Mouse (Mus musculus): Measurements from ENCODE around the gene Psg22.
"Not testable (repeated sequence)": the region's sequence is repeated elsewhere in the genome, so short reads cannot be mapped to it uniquely, and the experiment has no call there.

Gene Psg22

DNA sequence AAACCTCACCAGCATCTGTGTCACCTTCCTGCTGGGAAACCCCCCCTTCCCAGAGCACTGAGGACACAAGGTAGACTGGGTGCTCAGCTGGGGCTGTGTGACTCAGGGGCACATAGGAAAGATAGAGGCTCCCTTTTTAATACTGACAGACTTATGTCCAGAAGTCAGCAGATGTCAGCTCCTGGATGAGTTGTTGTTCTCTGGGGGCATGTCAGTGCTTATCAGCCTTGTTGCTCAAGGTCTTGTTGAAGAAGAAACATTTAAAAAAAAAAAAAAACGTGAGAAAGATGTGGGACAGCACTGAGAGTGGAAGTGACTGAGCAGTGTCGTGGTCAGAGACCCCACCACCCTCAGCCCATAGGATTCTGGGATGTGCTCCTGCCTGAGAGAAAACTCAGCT lies at the start of gene Psg22:
Gene Psg22, plus strand, starts transcription at position 301 of the 400 bp plus-strand sequence.
- DNase-seq (ENCODE audit: low spot score in 2 of 2), result no peak

DNA sequence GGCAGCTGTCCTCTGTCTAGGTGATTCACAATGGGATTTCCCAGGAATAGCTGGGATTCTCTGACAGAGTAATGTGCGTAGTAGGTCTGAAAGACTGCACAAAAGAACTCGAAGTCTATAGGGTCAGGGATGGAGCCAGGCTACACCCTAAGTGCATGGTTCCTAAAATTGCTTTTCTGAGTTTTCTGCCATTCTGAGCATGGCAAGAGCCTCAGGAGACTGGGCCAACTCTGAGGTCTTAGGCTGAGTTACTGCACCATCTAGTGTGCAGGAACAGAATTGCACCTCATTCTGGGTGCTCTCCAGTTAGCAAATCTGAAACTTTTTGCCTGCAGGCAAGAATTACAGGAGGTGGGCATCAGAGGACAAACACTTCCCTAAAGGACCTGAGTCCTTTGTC lies 38.1 kb upstream of the Psg22 start:
- peak in 1 of 2 experiments; percentile 5 for DNase-seq (ENCODE audit: low spot score in 2 of 2)

DNA sequence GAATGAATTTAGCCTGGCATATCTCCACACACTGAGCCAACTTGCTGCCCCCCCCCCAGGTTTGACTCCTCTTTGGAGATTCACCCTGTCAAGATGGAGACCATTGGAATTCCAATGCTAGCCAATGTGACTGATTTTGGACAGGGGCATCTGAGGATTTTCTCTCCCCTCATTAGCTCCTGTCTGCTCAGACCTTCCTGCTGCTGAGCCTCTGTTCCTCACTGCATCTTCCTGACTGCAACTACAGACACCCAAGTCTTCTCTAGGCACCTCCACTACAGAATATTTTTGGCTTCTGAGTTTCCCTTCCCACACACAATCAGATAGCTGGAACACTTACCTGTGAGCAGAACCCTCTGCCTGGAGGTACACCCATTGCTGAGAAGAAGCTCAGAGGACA lies 32.3 kb upstream of the Psg22 start:
- DNase-seq (ENCODE audit: low spot score in 2 of 2), result no peak

DNA sequence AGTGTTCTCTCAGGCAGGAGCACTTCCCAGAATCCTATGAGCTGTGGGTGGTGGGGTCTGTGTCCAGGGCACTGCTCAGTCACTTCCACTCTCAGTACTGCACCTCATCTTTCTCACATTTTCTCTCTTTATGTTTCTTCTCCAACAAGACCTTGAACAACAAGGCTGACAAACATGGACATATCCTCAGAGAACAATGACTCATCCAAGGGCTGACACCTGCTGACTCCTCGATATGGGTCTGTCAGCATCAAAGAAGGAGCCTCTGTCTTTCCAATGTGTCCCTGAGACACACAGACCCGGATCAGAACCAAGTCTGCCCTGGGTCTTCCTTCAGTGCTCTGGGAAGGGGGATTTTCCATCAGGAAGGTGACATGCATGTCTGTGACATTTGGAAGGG lies 31.8 kb upstream of the Psg22 start, which contains the start of gene Psg20:
Gene Psg20, minus strand, starts transcription at position 101 of the 400 bp plus-strand sequence.
- DNase-seq (ENCODE audit: low spot score in 2 of 2), result no peak

DNA sequence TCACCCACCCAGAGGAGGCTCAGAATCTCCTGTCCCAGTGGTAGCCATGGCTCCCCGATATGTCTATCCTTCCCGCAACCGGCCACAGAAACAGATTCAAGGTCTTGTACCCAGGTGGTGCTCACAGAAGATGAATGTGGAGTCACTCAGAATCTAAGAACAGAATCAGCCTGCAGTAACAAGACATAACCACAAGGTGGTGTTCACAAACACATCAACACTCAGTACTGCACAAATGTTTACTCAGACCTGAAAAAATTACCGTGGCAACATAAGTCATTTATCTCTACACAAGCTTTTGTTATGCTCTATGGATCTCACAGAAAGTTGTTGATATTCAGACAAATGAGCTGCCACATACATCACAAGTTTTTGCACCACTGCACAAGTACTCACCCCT lies 7.6 kb upstream of the Psg22 start:
- not testable (repeated sequence) for DNase-seq (ENCODE audit: low spot score in 2 of 2)

DNA sequence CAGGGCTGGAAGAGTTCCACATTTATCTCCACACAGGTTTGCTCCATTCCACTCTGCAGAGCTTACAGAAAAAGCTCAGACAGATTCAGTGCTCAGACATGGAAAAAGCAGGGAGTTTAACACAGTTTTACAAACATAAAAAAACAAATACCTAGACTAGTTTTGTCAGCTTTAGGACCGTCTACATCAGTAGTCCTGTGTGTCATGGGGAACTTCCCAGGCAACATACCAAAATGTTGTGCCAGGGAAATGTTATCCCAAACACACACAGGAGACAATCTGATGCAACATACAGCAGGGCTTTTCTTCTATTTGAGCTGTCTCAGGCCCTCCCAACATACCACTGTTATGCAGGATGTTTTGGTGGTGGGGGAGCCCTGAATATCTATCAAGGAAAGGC lies 7.0 kb upstream of the Psg22 start:
- DNase-seq (ENCODE audit: low spot score in 2 of 2), result no peak

DNA sequence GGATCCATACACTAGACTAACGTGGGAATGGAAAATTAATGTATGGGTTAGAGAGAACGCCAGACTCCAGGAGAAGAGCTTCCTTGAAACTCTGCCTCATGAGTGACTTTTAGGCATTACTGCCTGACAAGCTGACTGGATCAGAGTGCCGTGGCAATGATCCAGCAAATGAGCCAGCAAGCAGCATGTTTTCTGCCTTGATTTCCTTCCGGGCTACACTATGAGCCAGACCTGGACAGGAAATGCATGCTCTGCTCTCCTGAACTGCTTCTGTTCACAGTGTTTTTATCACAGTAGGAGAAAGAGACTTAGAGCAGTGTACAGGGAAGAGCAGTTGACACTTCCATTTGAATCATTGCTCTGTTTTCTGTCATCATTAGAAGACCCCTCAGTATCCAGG lies 2.3 kb upstream of the Psg22 start:
- DNase-seq (ENCODE audit: low spot score in 2 of 2), result no peak

DNA sequence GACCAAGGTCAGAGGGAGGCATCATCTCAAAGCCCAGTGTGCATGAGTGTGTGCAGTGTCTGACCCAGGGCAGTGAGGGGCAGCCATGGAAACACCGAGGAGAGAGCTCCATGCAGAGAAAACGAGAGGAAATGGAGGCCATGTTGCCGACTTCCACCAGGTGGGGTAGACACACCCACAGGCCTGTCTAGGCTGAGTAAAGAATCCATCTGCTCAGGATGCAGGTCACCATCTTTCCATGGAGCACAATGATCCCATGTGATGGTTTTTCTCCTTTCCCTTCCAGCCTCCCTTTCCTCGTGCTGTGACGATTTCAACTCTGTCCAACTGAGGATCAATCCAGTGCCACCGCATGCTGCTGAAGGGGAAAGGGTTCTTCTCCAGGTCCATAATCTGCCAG lies 6.1 kb downstream of the Psg22 start:
- no peak for DNase-seq (ENCODE audit: low spot score in 2 of 2)

DNA sequence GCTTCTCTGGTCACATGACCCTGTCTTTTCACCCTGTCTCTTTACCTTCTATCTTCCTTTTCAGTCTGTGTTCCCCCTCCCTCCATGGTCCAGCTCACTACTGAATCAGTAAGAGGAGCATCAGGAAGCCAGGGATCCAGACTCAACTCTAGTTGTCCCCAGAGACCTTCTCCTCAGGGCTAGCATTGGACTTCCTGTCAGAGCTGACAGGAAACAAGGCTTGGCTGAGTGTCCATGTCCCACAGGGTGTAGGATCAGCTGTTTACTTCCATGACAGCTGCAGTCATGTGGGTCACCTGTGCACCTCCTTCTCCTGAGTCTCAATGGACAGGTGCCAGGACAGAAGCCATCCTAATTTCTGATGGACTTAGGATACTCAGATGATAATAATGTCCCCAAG lies 8.0 kb downstream of the Psg22 start:
- not testable (repeated sequence) for DNase-seq (ENCODE audit: low spot score in 2 of 2)

DNA sequence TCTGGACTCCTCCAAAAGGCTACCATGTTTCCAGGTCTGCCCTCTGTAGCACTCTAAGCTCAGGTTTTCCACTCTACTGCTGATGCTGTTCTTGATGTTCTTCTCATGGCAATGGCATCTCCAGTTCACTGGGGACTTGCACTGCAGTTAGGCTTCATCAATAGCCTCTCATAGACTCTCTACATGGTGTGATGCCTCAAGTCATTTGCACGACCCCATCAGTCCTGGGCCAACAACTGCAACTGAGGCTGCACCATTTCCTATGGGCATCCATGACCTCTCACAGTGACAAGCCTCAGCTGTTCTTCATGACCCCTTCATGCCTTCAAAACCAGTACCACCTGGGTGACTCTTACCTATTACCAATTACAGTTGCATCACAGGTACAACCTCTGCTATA lies 10.5 kb downstream of the Psg22 start:
- no peak for DNase-seq (ENCODE audit: low spot score in 2 of 2)

DNA sequence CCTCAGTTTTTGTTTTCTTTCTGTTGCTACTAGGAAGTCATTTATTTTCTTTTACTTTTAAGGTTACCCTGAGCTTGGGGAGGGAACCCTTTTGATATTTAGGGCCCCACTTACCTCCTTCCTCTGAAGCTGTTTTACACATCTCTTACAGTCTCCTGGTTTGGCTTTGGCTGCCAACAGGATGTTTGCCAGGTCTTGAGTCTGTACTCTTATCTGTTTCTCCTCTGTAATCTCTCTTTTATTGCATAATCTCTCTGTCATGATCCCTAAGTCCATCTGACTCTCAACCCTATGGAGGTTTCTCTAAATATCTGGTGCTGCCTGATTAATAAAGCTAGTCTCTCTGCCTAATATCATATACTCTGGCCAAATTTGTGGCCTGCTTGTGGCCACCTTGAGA lies 15.2 kb downstream of the Psg22 start:
- no peak for DNase-seq (ENCODE audit: low spot score in 2 of 2)

DNA sequence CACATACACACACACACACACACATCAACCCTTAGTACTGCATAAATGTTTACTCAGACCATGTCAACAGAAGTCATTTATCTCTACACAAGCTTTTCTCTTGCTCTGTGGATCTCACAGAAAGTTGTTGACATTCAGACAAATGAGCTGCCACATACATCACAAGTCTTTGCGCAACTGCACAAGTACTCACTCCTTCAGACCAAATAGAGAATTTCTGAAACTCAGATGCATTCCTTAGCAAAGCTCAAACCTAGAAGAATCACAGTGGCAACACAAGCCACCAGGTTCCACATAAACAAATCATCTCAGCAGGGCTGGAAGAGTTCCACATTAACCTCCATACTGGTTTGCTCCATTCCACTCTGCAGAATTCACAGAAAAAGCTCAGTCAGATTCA lies 16.6 kb downstream of the Psg22 start:
- no peak for DNase-seq (ENCODE audit: low spot score in 2 of 2)

DNA sequence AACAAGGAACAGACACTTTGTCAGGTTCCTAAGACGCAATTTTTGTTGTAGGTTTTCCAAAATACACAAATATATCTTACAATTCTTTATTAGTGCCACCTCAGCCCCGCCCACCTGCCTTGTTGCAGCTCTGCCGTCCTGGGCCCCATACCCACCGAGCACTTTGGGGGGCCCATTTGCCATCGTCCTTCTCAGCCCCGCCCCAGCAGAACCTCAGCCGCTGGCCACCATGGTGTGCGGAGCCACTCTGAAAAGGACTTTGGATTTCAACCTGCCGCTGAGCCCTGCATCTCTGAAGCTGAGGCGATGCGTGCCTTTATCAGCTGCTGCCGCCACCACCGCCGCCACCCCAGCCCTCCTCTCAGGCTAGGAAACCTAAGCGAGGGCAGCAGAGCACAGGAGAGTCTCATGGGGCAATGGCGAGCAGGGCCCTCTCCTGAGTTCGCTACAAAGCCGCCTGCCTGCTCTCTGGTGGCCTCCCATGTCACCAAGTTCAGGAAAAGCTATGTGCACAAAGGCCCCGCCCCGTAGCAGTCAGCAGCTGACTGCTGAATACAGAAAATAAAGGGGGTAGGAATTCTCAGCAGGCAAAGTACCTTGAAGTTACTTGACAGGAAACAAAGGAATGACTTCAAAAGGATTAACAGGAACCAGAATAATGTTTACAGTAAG lies 28.4 kb downstream of the Psg22 start:
- DNase-seq (ENCODE audit: low spot score in 2 of 2), result no peak

DNA sequence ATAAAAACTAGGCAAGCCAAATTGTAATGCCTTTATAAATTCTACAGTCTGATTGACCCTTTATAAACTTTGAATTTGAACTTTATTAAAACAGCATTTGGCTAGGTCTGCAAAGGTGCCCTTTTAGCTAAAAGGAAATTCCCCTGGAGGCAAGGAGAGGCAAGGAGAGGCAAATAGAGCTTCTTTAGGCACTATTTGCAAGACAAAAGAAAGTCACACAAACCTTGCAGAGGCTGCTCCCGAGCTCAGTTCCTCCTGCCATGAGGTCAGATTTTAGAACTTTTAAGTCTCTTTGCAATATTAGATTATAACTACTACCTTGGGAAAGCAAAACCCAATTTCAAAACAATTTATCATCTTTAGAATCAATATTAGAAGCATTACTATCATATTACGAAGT lies 29.5 kb downstream of the Psg22 start:
- not testable (repeated sequence) for DNase-seq (ENCODE audit: low spot score in 2 of 2)

DNA sequence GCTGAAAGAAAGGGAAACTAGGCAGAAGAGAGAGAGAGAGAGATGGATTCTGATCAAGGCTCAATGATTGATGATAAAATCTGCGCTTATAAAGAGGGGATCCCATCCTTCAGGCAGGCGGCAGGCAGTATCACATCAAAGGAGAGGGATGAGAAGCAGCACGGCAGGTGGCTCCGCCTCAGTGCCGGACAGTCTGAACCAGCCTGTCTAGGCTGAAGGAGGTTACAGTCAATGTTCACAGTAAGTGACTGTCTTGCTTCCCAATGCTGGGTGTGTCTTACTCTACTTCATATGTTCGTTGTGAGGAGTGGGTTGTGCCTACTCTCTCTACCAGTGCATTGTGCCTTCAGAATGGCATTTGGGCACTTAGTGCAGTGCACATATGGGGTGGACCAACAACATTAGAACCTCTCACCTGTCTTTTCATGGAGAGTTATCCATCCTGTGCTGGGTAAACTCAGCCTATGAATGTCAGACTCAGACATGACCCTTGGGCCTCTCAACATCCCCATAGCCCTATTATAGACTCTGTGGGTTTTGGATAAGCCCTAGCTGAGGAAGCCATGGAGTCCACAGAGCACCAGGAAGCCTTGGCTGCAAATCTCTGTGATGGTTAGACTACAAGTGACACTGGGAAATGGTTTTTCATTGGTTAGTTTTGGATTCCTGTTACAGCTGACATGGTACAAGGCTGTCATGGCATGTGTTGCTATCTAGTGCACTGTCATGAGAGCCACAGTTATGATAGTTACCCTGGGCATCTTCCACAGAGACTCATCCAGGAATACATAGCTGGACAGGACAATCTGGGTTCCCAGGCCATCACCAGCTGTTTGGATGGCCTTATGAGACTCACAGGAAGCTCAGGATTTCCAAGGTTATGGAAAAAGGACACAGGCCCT lies 31.4 kb downstream of the Psg22 start:
- no peak for DNase-seq (ENCODE audit: low spot score in 2 of 2)

DNA sequence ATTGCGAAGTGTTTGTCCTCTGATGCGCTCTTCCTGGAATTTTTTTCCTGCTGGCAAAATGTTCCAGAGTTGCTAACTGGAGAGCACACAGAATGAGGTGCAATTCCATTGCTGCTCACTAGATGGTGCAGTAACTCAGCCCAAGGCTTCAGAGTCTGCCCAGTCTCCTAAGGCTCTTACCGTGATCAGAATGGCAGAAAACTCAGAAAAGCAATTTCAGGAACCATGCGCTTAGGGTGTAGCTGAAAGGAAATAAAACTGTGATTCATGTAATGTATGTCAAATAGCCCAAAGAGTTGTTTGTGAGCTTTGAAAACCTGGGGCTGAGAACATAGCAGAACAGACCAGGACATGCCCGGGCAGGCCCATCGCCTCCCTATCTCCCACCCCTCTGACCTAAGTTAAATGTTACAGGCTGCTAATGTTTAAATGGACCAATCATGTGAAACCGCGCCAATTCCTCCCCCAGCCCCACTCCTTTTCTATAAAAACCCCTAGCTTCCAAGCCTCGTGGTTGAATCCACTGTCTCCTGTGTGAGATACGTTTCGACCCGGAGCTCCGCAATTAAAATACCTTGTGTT lies 32.1 kb downstream of the Psg22 start:
- DNase-seq (ENCODE audit: low spot score in 2 of 2), result peak; percentile 2 to 63

DNA sequence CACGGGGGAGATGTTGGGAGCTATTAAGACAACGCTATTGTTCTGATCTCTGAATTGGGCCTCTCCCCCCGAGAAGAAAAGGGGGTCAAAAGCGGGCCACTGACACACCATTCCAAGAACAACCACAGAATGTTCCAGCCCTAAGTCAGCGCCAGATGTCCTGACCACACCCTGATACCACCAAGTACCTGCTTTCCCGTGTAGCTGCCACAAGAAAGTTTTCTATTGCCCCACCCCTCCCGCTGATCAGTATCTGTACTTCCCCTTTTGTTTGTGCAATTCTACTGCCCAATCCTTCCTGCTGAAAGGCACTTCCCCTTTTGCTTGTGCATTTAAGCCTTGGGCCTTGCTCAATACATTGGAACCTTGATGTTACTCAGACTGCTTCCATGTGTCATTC lies 42.3 kb downstream of the Psg22 start:
- DNase-seq (ENCODE audit: low spot score in 2 of 2), result not testable (repeated sequence)

DNA sequence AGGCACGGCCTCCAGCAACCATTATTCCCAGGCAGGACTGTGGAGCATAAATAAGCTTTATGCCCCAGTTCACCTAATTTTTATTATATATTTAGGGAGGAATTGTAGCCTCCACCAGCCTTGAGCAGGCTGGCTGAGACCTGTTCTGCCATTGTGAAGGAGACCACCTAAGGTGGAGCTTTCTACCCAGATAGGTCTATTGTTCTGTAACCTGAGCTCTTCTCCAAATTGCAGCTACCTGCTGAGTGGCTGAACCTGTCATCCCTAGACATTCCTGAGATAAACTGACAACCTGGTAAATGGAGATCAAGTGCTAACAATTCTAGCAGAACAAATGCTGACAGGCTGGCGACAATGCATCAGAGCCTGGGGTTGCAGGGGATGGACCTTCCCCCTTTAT lies 45.0 kb downstream of the Psg22 start:
- DNase-seq (ENCODE audit: low spot score in 2 of 2), result not testable (repeated sequence)
